Mouse (Mus musculus): Measurements from ENCODE around the gene Cacna2d3.

The Cacna2d3 gene

GRCm38 (mm10) chr14:29159803-29160202, 561.9 kb downstream of the Cacna2d3 start:
- no peak for DNase-seq (ENCODE audit: low read depth)

- DNase-seq (ENCODE audit: low read depth), result no peak
Measured at GRCm38 (mm10) chr14:29157096-29157495, 564.6 kb downstream of the Cacna2d3 start.

- no peak for DNase-seq (ENCODE audit: low read depth)
Measured at GRCm38 (mm10) chr14:29144184-29144583, 577.5 kb downstream of the Cacna2d3 start.

- DNase-seq (ENCODE audit: low read depth), result no peak
Measured at GRCm38 (mm10) chr14:29137614-29138013, 584.0 kb downstream of the Cacna2d3 start.

GRCm38 (mm10) chr14:29137006-29137579, 584.6 kb downstream of the Cacna2d3 start:
- DNase-seq (ENCODE audit: low read depth), result no peak

- DNase-seq (ENCODE audit: low read depth), result no peak
Measured at GRCm38 (mm10) chr14:29134901-29135300, 586.8 kb downstream of the Cacna2d3 start.

GRCm38 (mm10) chr14:29130511-29130910, 591.2 kb downstream of the Cacna2d3 start:
- DNase-seq (ENCODE audit: low read depth), result no peak

- DNase-seq (ENCODE audit: low read depth), result no peak
Measured at GRCm38 (mm10) chr14:29123886-29124285, 597.8 kb downstream of the Cacna2d3 start.

- no peak for DNase-seq (ENCODE audit: low read depth)
Measured at GRCm38 (mm10) chr14:29122749-29123148, 598.9 kb downstream of the Cacna2d3 start.

- no peak for DNase-seq (ENCODE audit: low read depth)
Measured at GRCm38 (mm10) chr14:29113852-29114450, 607.7 kb downstream of the Cacna2d3 start.

- no peak for DNase-seq (ENCODE audit: low read depth)
Measured at GRCm38 (mm10) chr14:29111666-29112065, 610.0 kb downstream of the Cacna2d3 start.

- DNase-seq (ENCODE audit: low read depth), result peak; percentile 4
Measured at GRCm38 (mm10) chr14:29110351-29111091, 611.1 kb downstream of the Cacna2d3 start.

GRCm38 (mm10) chr14:29107464-29107863, 614.2 kb downstream of the Cacna2d3 start:
- no peak for DNase-seq (ENCODE audit: low read depth)

- DNase-seq (ENCODE audit: low read depth), result no peak
Measured at GRCm38 (mm10) chr14:29097776-29098175, 623.9 kb downstream of the Cacna2d3 start.

- DNase-seq (ENCODE audit: low read depth), result no peak
Measured at GRCm38 (mm10) chr14:29095431-29095830, 626.2 kb downstream of the Cacna2d3 start.

GRCm38 (mm10) chr14:29090074-29090473, 631.6 kb downstream of the Cacna2d3 start:
- DNase-seq (ENCODE audit: low read depth), result no peak

GRCm38 (mm10) chr14:29086528-29086927, 635.1 kb downstream of the Cacna2d3 start:
- DNase-seq (ENCODE audit: low read depth), result no peak

- DNase-seq (ENCODE audit: low read depth), result no peak
Measured at GRCm38 (mm10) chr14:29085493-29086159, 636.0 kb downstream of the Cacna2d3 start.

- no peak for DNase-seq (ENCODE audit: low read depth)
Measured at GRCm38 (mm10) chr14:29082171-29082570, 639.5 kb downstream of the Cacna2d3 start.

- no peak for DNase-seq (ENCODE audit: low read depth)
Measured at GRCm38 (mm10) chr14:29080630-29081029, 641.0 kb downstream of the Cacna2d3 start.

- no peak for DNase-seq (ENCODE audit: low read depth)
Measured at GRCm38 (mm10) chr14:29080228-29080627, 641.4 kb downstream of the Cacna2d3 start.

GRCm38 (mm10) chr14:29077418-29077817, 644.2 kb downstream of the Cacna2d3 start:
- no peak for DNase-seq (ENCODE audit: low read depth)

GRCm38 (mm10) chr14:29073747-29074146, 647.9 kb downstream of the Cacna2d3 start:
- no peak for DNase-seq (ENCODE audit: low read depth)

Data from naive thymus-derived CD4-positive, alpha-beta T cell, adult 2 months (primary cell).